Mouse (Mus musculus) liver, adult 2 months (tissue): ENCODE measurements at regions not wholly inside any gene's neighbourhood (a gene's known extent, or its start where the extent isn't known, plus 50 kb on each side); places are given as distances from the start of the nearest gene placed in this dataset.

Experiments
- DNase-seq: peaks from one replicate; pipeline ENCODE4 v3.0.0-alpha.2; 2011; ENCODE audit warnings: low read depth, low spot score; ENCODE audit errors: extremely low read depth
- H3K27ac ChIP-seq: fragments of 200-500 bp; replicated peaks from 2 replicates; pipeline ENCODE4 v1.5.1; 2012; ENCODE audit warnings: low read depth, mild to moderate bottlenecking, control low read depth, inconsistent platforms, low read length; ENCODE audit not compliant: insufficient read depth
- H3K27me3 ChIP-seq: fragments of 200-500 bp; 2 replicates; pipeline ENCODE4 v1.6.1; 2012; ENCODE audit warnings: mild to moderate bottlenecking, moderate library complexity, low read length, inconsistent platforms; ENCODE audit not compliant: control insufficient read depth, insufficient read depth
- H3K36me3 ChIP-seq: fragments of 200-500 bp; 2 replicates; pipeline ENCODE4 v1.6.1; 2012; ENCODE audit warnings: low read length, inconsistent platforms; ENCODE audit not compliant: control insufficient read depth, insufficient read depth
- H3K4me1 ChIP-seq: fragments of 200-500 bp; 2 replicates; pipeline ENCODE4 v1.6.1; 2011; ENCODE audit warnings: low read length; ENCODE audit not compliant: control insufficient read depth, insufficient read depth
- H3K4me3 ChIP-seq: fragments of 200-500 bp; 2 replicates; pipeline ENCODE4 v1.5.1; 2011; ENCODE audit warnings: low read depth, mild to moderate bottlenecking, control low read depth, low read length, moderate library complexity; ENCODE audit not compliant: insufficient read depth
- H3K79me2 ChIP-seq: fragments of 200-500 bp; 2 replicates; pipeline ENCODE4 v1.6.1; 2012; ENCODE audit warnings: inconsistent platforms, mild to moderate bottlenecking, low read length, moderate library complexity; ENCODE audit not compliant: control insufficient read depth, insufficient read depth
- H3K9ac ChIP-seq: fragments of 200-500 bp; 2 replicates; pipeline ENCODE4 v1.6.1; 2012; ENCODE audit warnings: low read depth, mild to moderate bottlenecking, control low read depth, inconsistent platforms, low read length
- CTCF ChIP-seq: fragments of 200-500 bp; IDR thresholded peaks from 2 replicates; pipeline ENCODE4 v1.5.1; 2011; ENCODE audit warnings: low read depth, low read length, control low read depth
- POLR2A ChIP-seq: fragments of 200-500 bp; IDR thresholded peaks from 2 replicates; pipeline ENCODE4 v1.6.1; 2011; ENCODE audit warnings: low read length, control low read depth; ENCODE audit not compliant: insufficient read depth; ENCODE audit errors: extremely low read depth
- WGBS: fragments of 180-500 bp; shearing (Covaris S2); methylation state at CpG from one replicate; pipeline ENCODE4 v1.1.7; 2018; 5-methylcytosine and 5-hydroxymethylcytosine counted together

DNA sequence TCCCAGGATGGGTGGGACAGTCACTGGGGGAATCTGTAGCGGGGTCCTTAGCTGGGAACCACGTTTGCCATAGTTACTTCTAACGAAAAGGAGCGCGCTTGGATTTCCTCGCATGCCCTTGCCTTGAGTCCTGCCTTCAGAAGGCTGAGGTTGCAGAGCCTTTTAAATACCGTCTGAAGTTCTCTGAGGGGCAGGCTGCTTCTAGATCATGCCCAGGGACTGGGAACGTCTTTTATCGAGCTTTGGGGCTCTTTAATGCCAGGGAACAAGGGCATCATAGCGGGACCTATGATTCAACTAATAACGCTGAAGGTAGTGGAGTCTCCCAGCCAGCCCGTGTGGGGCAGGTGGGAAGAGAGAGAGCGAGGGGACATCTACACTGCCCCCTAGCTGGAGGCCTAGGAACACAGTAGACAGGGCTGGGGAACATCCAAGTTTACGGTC lies 369.1 kb downstream of the Vrk1 start:
- H3K4me3 ChIP-seq, result no peak overlapping the region
- WGBS, result 5% methylated on average over 14 of the region's 14 CpGs

DNA sequence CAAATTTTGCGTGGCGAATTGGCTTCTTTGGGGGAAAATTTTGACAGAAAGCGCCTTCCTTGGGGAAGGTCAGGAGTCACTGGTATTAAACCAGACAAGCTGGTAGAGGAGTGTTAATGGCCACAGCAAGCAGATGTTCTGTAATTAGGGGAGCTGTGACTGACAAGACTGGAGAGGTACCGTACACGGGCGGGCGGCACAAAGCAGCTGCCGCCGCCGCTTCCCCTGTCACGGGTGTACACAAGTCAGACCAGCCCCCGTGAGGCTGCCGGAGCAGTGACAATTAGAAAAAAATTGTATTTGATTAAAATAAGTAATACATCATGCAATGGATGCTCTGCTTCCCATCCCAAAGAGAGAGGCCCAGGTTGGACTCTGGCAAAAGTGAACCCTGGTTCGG lies 369.8 kb downstream of the Vrk1 start:
- H3K4me3 ChIP-seq, result no peak overlapping the region
- H3K4me1 ChIP-seq, result no peaks in the 10 kb centered on the region; the same call in 1 of the 2 replicates
- no peaks in the 10 kb centered on the region; the same call in 1 of the 2 replicates for H3K27me3 ChIP-seq
- 78% methylated on average over 14 of the region's 14 CpGs for WGBS
- no peak overlapping the region for H3K9ac ChIP-seq
- no peaks in the 10 kb centered on the region for H3K79me2 ChIP-seq
- no peaks in the 10 kb centered on the region for H3K36me3 ChIP-seq
- TF ChIP-seq CTCF (no peak), POLR2A (no peak)
- H3K27ac ChIP-seq, result no peak overlapping the region
- DNase-seq, result no peak

More for the DNA sequence above, 369.1 kb downstream of the Vrk1 start:
- no peak overlapping the region for H3K9ac ChIP-seq
- peak; percentile 29 for DNase-seq
- H3K27ac ChIP-seq, result no peak overlapping the region
- H3K36me3 ChIP-seq, result no peaks in the 10 kb centered on the region
- H3K79me2 ChIP-seq, result no peaks in the 10 kb centered on the region
- no peaks in the 10 kb centered on the region; the same call in 1 of the 2 replicates for H3K4me1 ChIP-seq
- H3K27me3 ChIP-seq, result no peaks in the 10 kb centered on the region; the same call in 1 of the 2 replicates
- TF ChIP-seq CTCF, result peak; percentile 73
- no peak for TF ChIP-seq POLR2A

DNA sequence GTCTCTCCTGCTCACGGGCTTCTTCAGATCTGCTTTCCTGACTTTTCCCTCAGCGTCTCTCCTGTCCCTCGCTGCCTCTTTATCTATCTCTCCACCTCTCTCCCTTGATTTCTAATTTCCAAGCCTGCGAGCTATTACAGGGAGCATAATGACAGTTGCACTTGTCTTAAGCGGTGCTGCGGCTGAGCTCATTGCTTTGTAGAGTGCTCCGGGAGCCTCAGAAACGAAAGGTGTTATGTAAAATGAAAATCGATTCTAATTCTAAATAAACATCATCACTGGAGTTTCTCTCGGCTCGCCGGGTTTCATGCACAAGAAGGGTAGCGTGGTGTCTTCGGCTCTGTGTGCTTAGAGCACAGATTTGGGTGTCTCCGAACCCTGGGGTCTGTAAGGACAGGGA lies 371.8 kb downstream of the Vrk1 start:
- Histone ChIP-seq H3K4me3 (no peak overlapping the region), H3K36me3 (no peaks in the 10 kb centered on the region)
- whole genome bisulfite sequencing, result 83% methylated on average over 15 of the region's 15 CpGs

DNA sequence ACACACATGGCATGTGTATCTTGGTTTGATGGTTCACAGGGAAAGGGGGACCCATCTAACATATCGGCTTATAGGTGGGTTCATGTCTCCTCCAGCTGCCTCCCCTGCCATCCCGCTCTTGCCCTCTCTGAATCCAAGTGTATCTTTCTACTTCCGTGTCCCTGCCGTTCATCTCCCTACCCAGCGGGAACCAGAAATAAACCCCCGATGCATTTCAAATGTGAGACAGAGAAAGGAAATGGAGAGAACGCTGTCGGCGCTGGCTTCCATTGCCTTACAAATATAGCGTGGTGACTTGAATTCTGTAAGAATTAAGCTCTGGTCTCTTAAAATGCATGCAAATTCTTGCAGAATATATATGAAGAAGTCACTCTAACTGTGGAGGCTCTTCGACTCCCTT lies 379.2 kb downstream of the Vrk1 start:
- Histone ChIP-seq H3K79me2 (no peaks in the 10 kb centered on the region), H3K36me3 (no peaks in the 10 kb centered on the region), H3K27ac (no peak overlapping the region), H3K4me1 (no peaks in the 10 kb centered on the region), H3K4me3 (no peak overlapping the region), H3K9ac (no peak overlapping the region), H3K27me3 (no peaks in the 10 kb centered on the region)
- no peak for DNase-seq
- TF ChIP-seq CTCF (no peak), POLR2A (no peak)
- WGBS, result 93% methylated on average over 11 of the region's 11 CpGs

More for the DNA sequence above, 371.8 kb downstream of the Vrk1 start:
- TF ChIP-seq POLR2A (no peak), CTCF (no peak)
- DNase-seq, result no peak
- Histone ChIP-seq H3K27me3 (no peaks in the 10 kb centered on the region; the same call in 1 of the 2 replicates), H3K79me2 (no peaks in the 10 kb centered on the region), H3K27ac (no peak overlapping the region), H3K9ac (no peak overlapping the region), H3K4me1 (no peaks in the 10 kb centered on the region; the same call in 1 of the 2 replicates)

DNA sequence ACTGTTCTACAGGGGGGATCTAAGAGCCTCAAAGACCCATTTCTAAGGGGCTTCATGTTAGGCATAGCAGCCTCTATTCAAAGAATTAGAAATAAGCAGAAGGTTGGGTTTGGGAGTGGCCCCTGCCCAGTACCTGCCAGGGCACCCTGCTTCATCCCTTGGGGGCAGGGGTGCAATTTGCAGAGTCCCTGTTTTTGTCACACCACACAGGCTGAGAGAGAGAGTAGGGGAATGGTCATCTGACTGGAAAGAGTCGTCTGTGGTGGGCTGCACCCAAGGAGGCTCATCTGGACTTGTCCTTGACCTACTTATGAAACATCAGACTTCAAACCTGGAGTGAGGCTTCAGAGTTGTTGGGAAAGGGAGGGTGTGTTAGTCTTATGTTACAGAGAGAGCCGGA lies 382.3 kb downstream of the Vrk1 start:
- no peak overlapping the region for H3K27ac ChIP-seq
- no peaks in the 10 kb centered on the region for H3K79me2 ChIP-seq
- H3K27me3 ChIP-seq, result no peaks in the 10 kb centered on the region
- no peak for TF ChIP-seq POLR2A
- no peak for TF ChIP-seq CTCF
- no peak for DNase-seq
- H3K4me3 ChIP-seq, result no peak overlapping the region
- no peaks in the 10 kb centered on the region for H3K36me3 ChIP-seq
- no peaks in the 10 kb centered on the region for H3K4me1 ChIP-seq
- 60% methylated on average over 2 of the region's 2 CpGs for WGBS
- H3K9ac ChIP-seq, result no peak overlapping the region

DNA sequence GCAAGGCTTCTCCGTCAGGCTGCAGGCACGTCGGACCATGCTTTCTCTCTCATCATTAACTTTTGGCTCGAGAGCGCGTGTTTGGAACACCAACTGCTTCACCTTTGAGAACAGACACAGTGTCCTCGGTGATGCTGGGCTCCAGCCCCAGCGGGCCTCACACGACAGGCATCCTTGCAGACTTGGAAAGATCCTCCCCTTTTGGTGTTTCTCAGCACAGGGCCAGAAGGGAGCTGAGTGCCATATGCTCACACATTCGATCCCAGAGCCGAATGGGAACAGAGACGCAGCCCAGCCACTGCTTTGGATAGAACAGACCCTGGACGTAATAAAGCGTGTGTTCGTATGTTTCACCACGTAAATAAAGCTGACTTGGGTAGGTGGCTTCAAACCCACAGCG lies 389.1 kb downstream of the Vrk1 start:
- no peak overlapping the region for H3K27ac ChIP-seq
- H3K27me3 ChIP-seq, result no peaks in the 10 kb centered on the region
- H3K36me3 ChIP-seq, result no peaks in the 10 kb centered on the region
- no peaks in the 10 kb centered on the region for H3K79me2 ChIP-seq
- no peak overlapping the region for H3K4me3 ChIP-seq
- H3K9ac ChIP-seq, result no peak overlapping the region
- 87% methylated on average over 17 of the region's 17 CpGs for WGBS
- TF ChIP-seq CTCF (no peak), POLR2A (no peak)
- H3K4me1 ChIP-seq, result no peaks in the 10 kb centered on the region
- no peak for DNase-seq
